Mouse (Mus musculus) layer of hippocampus, adult 2 months (tissue): ENCODE data around the gene Mrpl22. TPM values are rescaled to one million over a fixed set of nuclear protein-coding genes. Genes with fewer than 3 reads are reported as not detected.

ENCODE experiments used
- DNase-seq, 2 experiments: peaks; one replicate each; pipeline ENCODE4 v3.0.0; 2022; ENCODE audit warnings: low spot score in 2 of 2
- H3K27ac ChIP-seq: fragments of 200-600 bp; 2 replicates; pipeline ENCODE4 v1.8.1; 2022
- H3K4me3 ChIP-seq: fragments of 200-600 bp; 2 replicates; pipeline ENCODE4 v1.8.1; 2022; ENCODE audit warnings: mild to moderate bottlenecking
- CTCF ChIP-seq: fragments of 200-600 bp; conservative IDR thresholded peaks from 2 replicates; pipeline ENCODE4 v1.8.1; 2022; ENCODE audit warnings: antibody characterized with exemption, mild to moderate bottlenecking, moderate library complexity
- long read RNA-seq, 2 experiments: library from polyadenylated mRNA; stranded (forward); transcript quantifications; one replicate each; pipeline ENCODE4 v2.0.0; 2021; ENCODE audit warnings: borderline mapping rate in 2 of 2
- total RNA-seq, 2 experiments: library from RNA; stranded (reverse); gene quantifications; 2 replicates each; pipeline ENCODE4 v1.2.3; 2021

The Mrpl22 gene
- 10 to 100 TPM; 31.4 to 39.5 TPM for total RNA-seq
- long read RNA-seq, experiment 1, transcript Mrpl22-201 (7 exons, 722 nt): major isoform, 15 of 16 reads
- long read RNA-seq, experiment 1, partial matches to known transcripts: 1 of 16 reads
- long read RNA-seq, experiment 1, other reads (novel, unspliced or antisense): 0 of 16 reads
- long read RNA-seq, experiment 2, transcript Mrpl22-201 (7 exons, 722 nt): major isoform, 18 of 22 reads
- long read RNA-seq, experiment 2, partial matches to known transcripts: 2 of 22 reads
- long read RNA-seq, experiment 2, other reads (novel, unspliced or antisense): 2 of 22 reads

DNA sequence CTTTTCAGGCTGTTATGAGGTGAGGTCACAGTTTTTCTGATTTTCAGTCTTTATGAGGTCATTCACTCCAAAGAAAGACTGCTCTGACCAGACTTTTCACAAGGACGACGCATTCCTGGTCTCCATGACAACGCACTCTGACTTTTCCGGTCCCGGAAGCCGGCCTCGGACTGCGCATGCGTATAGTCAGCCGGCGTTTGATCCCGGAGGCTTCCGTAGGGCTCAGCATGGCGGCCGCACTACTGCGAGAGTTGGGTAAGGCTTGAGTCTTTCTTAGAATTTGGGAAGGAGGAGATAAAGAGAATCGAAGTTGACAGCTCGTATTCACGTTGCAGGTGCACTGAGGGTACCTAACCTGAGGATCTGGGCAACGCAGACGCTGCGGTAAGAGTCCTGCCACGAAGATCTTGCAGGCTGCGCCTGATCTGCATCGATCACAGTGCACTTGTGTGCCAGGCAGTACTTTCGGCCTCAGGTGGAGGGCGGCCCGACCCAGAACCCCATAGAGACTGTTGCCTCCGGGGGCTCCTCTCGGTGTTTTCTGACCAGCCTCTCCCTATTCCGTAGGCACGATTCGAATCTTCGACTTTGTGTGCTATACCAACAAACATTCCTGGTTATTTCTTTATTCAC lies at the start of gene Mrpl22:
Gene Mrpl22 (plus strand): TSS at position 203 of the 633 bp plus-strand sequence.
- peak within 1 kb of the TSS; percentile 86 for H3K27ac ChIP-seq
- peak; percentile 95 to 98 for DNase-seq
- TF ChIP-seq CTCF: no peak
- H3K4me3 ChIP-seq: peak within 1 kb of the TSS; percentile 77

GRCm38 (mm10) chr11:58123711-58124110 lies 47.8 kb upstream of the Mrpl22 start:
- no peak for TF ChIP-seq CTCF
- no peak for DNase-seq
- Histone ChIP-seq H3K27ac (no peak overlapping the region), H3K4me3 (no peak overlapping the region)

DNA sequence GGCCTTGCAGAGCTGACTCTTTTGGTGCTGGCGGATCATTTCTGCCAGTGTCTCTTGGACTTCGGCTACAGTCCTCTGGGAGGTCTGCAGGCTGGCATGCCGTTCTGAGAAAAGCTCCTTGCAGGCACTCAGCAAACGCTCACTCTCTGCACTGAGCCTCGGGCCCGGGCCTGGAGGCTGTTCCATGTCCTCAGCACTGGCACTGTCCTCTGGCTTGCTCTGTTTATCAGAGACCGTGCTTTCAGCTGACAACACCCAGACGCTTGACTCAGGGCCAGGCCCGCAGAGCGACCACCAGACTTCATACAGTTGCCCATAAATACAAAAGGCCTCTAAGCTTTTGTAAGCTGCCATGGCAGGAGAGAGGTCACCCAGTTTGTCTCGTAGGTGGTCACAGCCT lies 46.4 kb upstream of the Mrpl22 start:
- Histone ChIP-seq H3K27ac (no peak overlapping the region), H3K4me3 (no peak overlapping the region)
- no peak for DNase-seq
- no peak for TF ChIP-seq CTCF

- peak; percentile 53 for TF ChIP-seq CTCF
- DNase-seq: peak in 1 of 2 experiments; percentile 20
- Histone ChIP-seq H3K4me3 (no peak overlapping the region), H3K27ac (no peak overlapping the region)
Observed at GRCm38 (mm10) chr11:58126397-58127160, 44.9 kb upstream of the Mrpl22 start.

- Histone ChIP-seq H3K4me3 (no peak overlapping the region), H3K27ac (no peak overlapping the region)
- no peak for TF ChIP-seq CTCF
- DNase-seq: no peak
Observed at GRCm38 (mm10) chr11:58127544-58127943, 43.9 kb upstream of the Mrpl22 start.

- no peak for DNase-seq
- Histone ChIP-seq H3K4me3 (no peak overlapping the region), H3K27ac (no peak overlapping the region)
- TF ChIP-seq CTCF: no peak
Observed at GRCm38 (mm10) chr11:58129302-58129843, 42.1 kb upstream of the Mrpl22 start.

DNA sequence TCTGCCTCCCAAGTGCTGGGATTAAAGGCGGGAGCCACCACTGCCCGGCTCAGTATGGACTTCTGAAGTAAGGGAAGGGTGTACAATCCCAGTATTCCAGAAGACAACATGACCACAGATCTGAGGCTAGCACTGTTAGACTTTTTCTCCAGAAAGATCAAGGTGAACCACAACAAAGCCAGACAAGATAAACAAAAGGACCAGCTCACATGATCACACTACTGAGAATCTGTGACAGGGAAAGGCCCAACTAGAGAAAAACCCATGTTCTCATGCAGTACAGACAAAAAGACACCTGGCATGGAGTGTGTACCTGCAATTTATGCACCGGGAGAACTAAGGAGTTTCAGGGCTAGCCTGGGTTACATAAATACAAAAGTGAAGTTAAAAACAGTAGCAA lies 39.4 kb upstream of the Mrpl22 start:
- Histone ChIP-seq H3K4me3 (no peak overlapping the region), H3K27ac (no peak overlapping the region)
- no peak for TF ChIP-seq CTCF
- no peak for DNase-seq

GRCm38 (mm10) chr11:58134869-58135268 lies 36.6 kb upstream of the Mrpl22 start:
- DNase-seq: no peak
- no peak overlapping the region for H3K27ac ChIP-seq
- H3K4me3 ChIP-seq: no peak overlapping the region
- no peak for TF ChIP-seq CTCF

DNA sequence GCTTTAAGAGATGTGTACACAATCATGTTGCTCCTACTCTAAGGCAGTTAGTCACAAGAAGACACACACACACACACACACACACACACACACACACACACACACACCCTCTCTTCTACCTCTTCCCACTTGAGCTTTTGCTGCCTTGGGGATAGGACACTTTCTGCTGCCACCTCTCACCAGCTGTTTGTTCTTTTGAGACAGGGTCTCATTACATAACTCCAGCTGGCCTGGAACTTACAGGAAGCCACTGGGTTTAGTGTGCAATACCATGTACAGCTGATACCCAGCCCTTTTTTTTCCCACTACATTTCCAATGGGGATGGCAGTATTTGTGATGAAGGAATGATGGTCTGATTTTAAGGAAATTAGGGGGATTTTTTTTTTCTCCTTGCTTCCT lies 36.2 kb upstream of the Mrpl22 start:
- no peak for TF ChIP-seq CTCF
- Histone ChIP-seq H3K4me3 (no peak overlapping the region), H3K27ac (no peak overlapping the region)
- no peak for DNase-seq

DNA sequence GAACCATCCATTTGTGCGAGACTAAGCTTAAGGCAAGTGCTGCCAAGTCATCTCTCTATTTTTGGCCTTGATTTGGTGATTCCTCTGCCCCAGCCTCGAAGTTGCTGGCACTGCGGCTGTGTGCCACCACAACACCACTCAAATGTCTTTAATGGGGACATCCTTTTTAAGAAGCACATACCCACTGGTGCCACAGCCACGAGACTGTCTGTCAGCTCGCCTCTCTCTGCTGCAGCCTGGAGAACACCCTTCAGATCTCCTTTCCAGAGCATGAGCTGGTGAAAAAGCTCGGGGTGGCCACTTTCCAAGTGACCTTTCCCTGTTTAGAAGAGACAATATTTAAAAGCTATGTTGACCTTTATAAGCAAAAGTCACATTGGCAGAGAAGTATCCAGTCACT lies 34.8 kb upstream of the Mrpl22 start:
- no peak for DNase-seq
- no peak for TF ChIP-seq CTCF
- Histone ChIP-seq H3K4me3 (no peak overlapping the region), H3K27ac (no peak overlapping the region)

- no peak overlapping the region for H3K4me3 ChIP-seq
- TF ChIP-seq CTCF: no peak
- no peak for DNase-seq
- no peak overlapping the region for H3K27ac ChIP-seq
Observed at GRCm38 (mm10) chr11:58138821-58139220, 32.6 kb upstream of the Mrpl22 start.

GRCm38 (mm10) chr11:58139466-58139865 lies 32.0 kb upstream of the Mrpl22 start:
- no peak overlapping the region for H3K27ac ChIP-seq
- H3K4me3 ChIP-seq: no peak overlapping the region
- no peak for DNase-seq
- TF ChIP-seq CTCF: no peak

- peak; percentile 32 to 42 for DNase-seq
- 0 out of 2 replicates have a peak, but pooled peaks have one; percentile 13 for TF ChIP-seq CTCF
- H3K4me3 ChIP-seq: no peak overlapping the region
- H3K27ac ChIP-seq: 0 out of 2 replicates have a peak overlapping the region, but pooled peaks have one; percentile 7
Observed at GRCm38 (mm10) chr11:58143704-58144426, 27.6 kb upstream of the Mrpl22 start.
